Mouse (Mus musculus) midbrain, embryonic 14.5 days (tissue): Measurements from ENCODE around the gene Abce1. TPM values are rescaled to one million over a fixed set of nuclear protein-coding genes. Genes with fewer than 3 reads are reported as not detected.

Source experiments
- ATAC-seq: fragments of 200-750 bp; cut with Nextera tagmentation; 2 replicates; pipeline ENCODE4 v1.8.0; 2017; ENCODE audit warnings: moderate number of reproducible peaks, moderate library complexity; ENCODE audit not compliant: low FRiP score, low TSS enrichment
- DNase-seq: peaks from one replicate; pipeline ENCODE4 v3.0.0-alpha.2; 2015
- H3K27ac ChIP-seq: fragments of 300-500 bp; sonication (generic); replicated peaks from 2 replicates; pipeline ENCODE4 v1.5.1; 2014; ENCODE audit warnings: mild to moderate bottlenecking, low read depth, low read length, moderate library complexity
- H3K27me3 ChIP-seq: fragments of 300-500 bp; sonication (generic); 2 replicates; pipeline ENCODE4 v1.6.1; 2014; ENCODE audit warnings: low read length, control low read depth, mixed read lengths; ENCODE audit not compliant: control insufficient read depth, insufficient read depth
- H3K36me3 ChIP-seq: fragments of 300-500 bp; sonication (generic); 2 replicates; pipeline ENCODE4 v1.6.1; 2014; ENCODE audit warnings: low read length, control low read depth; ENCODE audit not compliant: control insufficient read depth, insufficient read depth
- H3K4me1 ChIP-seq: fragments of 300-500 bp; sonication (generic); 2 replicates; pipeline ENCODE4 v1.6.1; 2014; ENCODE audit warnings: mild to moderate bottlenecking, antibody characterized with exemption, low read length, control low read depth; ENCODE audit not compliant: control insufficient read depth, insufficient read depth
- H3K4me2 ChIP-seq: fragments of 300-500 bp; sonication (generic); 2 replicates; pipeline ENCODE4 v1.6.1; 2014; ENCODE audit warnings: mild to moderate bottlenecking, low read length, moderate library complexity
- H3K4me3 ChIP-seq: fragments of 300-500 bp; sonication (generic); replicated peaks from 2 replicates; pipeline ENCODE4 v1.5.1; 2014; ENCODE audit warnings: low read depth, low read length
- H3K9ac ChIP-seq: fragments of 300-500 bp; sonication (generic); replicated peaks from 2 replicates; pipeline ENCODE4 v1.6.1; 2014; ENCODE audit warnings: mild to moderate bottlenecking, low read length, moderate library complexity
- H3K9me3 ChIP-seq: fragments of 300-500 bp; sonication (generic); 2 replicates; pipeline ENCODE4 v1.6.1; 2016; ENCODE audit warnings: low read length, control low read depth, mixed read lengths; ENCODE audit not compliant: control insufficient read depth
- WGBS: fragments of 180-500 bp; shearing (Covaris S2); extraction: QIAGEN DNeasy Blood & Tissue Kit; methylation state at CpG from one replicate; pipeline ENCODE4 v1.1.7; 2014; 5-methylcytosine and 5-hydroxymethylcytosine counted together
- polyA plus RNA-seq: library from polyadenylated mRNA; unstranded; fragments of >200 nt; fragmentation: Nextera tagmentation; extraction: Ambion mirVana; gene quantifications from 2 replicates; pipeline ENCODE4 v1.2.1, GENCODE M21; 2014

Gene Abce1
- polyA plus RNA-seq, 1 experiment from 2014 or later: 86.1 TPM

GRCm38 (mm10) chr8:79637237-79637636, 74.3 kb downstream of the Abce1 start:
- ATAC-seq (no peak), DNase-seq (no peak)
- no peaks in the 10 kb centered on the region for H3K36me3 ChIP-seq
- no peaks in the 10 kb centered on the region for H3K27me3 ChIP-seq
- no peak overlapping the region for H3K9ac ChIP-seq
- WGBS: 87% methylated on average over 3 of the region's 3 CpGs
- no peaks in the 10 kb centered on the region for H3K9me3 ChIP-seq
- H3K4me3 ChIP-seq: no peak overlapping the region
- peaks cover 22% of the 10 kb centered on the region for H3K4me1 ChIP-seq
- H3K4me2 ChIP-seq: no peak overlapping the region
- no peak overlapping the region for H3K27ac ChIP-seq

GRCm38 (mm10) chr8:79636151-79636550, 75.4 kb downstream of the Abce1 start:
- Histone ChIP-seq H3K9ac (no peak overlapping the region), H3K4me2 (no peak overlapping the region), H3K27me3 (no peaks in the 10 kb centered on the region), H3K9me3 (no peaks in the 10 kb centered on the region), H3K4me1 (peaks cover 11% of the 10 kb centered on the region), H3K4me3 (no peak overlapping the region), H3K27ac (no peak overlapping the region), H3K36me3 (no peaks in the 10 kb centered on the region)
- DNase-seq (no peak), ATAC-seq (no peak)
- WGBS: 71% methylated on average over 1 of the region's 1 CpGs

DNA sequence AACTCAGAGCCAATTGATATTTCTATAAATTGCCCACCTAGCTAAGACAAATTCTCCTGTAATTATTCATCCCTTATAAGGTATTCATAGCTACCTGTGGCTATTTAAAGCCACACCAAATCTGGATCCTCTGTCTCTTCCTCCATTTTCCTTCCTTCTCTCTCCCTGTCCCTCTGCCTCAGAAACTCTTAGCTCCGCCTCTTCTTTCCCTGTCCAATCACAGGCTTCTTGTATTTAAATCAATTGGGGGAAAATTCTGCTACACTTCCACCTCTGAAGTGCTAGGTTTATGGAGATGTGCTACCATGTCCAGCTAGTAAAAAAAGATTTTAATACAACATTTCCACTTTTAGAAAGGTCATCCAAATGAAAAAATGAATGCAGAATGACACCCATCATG, 76.0 kb downstream of the Abce1 start:
- Histone ChIP-seq H3K9ac (no peak overlapping the region), H3K36me3 (no peaks in the 10 kb centered on the region), H3K9me3 (no peaks in the 10 kb centered on the region), H3K4me3 (no peak overlapping the region), H3K4me1 (peaks cover 4% of the 10 kb centered on the region; the same call in 1 of the 2 replicates), H3K4me2 (no peak overlapping the region), H3K27ac (no peak overlapping the region), H3K27me3 (no peaks in the 10 kb centered on the region)
- WGBS: 96% methylated on average over 1 of the region's 1 CpGs
- DNase-seq (no peak), ATAC-seq (no peak)

Other genes with a start within 250 kb of the Abce1 start
- 15.4 and 18.2 TPM in 2 replicates for gene Otud4, start 72.1 kb downstream of the Abce1 start, polyA plus RNA-seq
- 40.1 and 42.6 TPM in 2 replicates for gene Anapc10, start 80 bp upstream of the Abce1 start, polyA plus RNA-seq